Mouse (Mus musculus): ENCODE measurements at regions not wholly inside any gene's neighbourhood (a gene's known extent, or its start where the extent isn't known, plus 50 kb on each side); places are given as distances from the start of the nearest gene placed in this dataset.

- no peak for TF ChIP-seq POLR2A (IDR thresholded peaks at IDR 0.05; ENCODE audit: control insufficient read depth, low read depth, low read length)
- TF ChIP-seq CTCF (IDR thresholded peaks at IDR 0.05; ENCODE audit: control insufficient read depth, insufficient read depth, insufficient replicate concordance, low read depth, low read length), result no peak
- H3K36me3 ChIP-seq (ENCODE audit: control insufficient read depth, insufficient read depth, low read length), result no peaks in the 10 kb centered on the region
- no peaks in the 10 kb centered on the region for H3K27me3 ChIP-seq (ENCODE audit: control insufficient read depth, insufficient read depth, low read length)
- H3K27ac ChIP-seq (ENCODE audit: control insufficient read depth, insufficient read depth, low read depth, low read length), result no peak overlapping the region
- no peak overlapping the region for H3K4me3 ChIP-seq (ENCODE audit: control insufficient read depth, low read depth, low read length)
- H3K4me1 ChIP-seq (ENCODE audit: control insufficient read depth, insufficient read depth, low read length), result no peaks in the 10 kb centered on the region; the same call in 1 of the 2 replicates
Observed at GRCm38 (mm10) chr8:128276475-128276874, 81.9 kb upstream of the Nrp1 start.

- no peak overlapping the region for H3K4me3 ChIP-seq (ENCODE audit: control insufficient read depth, low read depth, low read length)
- H3K4me1 ChIP-seq (ENCODE audit: control insufficient read depth, insufficient read depth, low read length), result no peaks in the 10 kb centered on the region
- H3K36me3 ChIP-seq (ENCODE audit: control insufficient read depth, insufficient read depth, low read length), result no peaks in the 10 kb centered on the region
- no peaks in the 10 kb centered on the region for H3K27me3 ChIP-seq (ENCODE audit: control insufficient read depth, insufficient read depth, low read length)
- TF ChIP-seq POLR2A (IDR thresholded peaks at IDR 0.05; ENCODE audit: control insufficient read depth, low read depth, low read length) (no peak), CTCF (IDR thresholded peaks at IDR 0.05; ENCODE audit: control insufficient read depth, insufficient read depth, insufficient replicate concordance, low read depth, low read length) (no peak)
- no peak overlapping the region for H3K27ac ChIP-seq (ENCODE audit: control insufficient read depth, insufficient read depth, low read depth, low read length)
Observed at GRCm38 (mm10) chr8:128282802-128283201, 75.6 kb upstream of the Nrp1 start.

DNA sequence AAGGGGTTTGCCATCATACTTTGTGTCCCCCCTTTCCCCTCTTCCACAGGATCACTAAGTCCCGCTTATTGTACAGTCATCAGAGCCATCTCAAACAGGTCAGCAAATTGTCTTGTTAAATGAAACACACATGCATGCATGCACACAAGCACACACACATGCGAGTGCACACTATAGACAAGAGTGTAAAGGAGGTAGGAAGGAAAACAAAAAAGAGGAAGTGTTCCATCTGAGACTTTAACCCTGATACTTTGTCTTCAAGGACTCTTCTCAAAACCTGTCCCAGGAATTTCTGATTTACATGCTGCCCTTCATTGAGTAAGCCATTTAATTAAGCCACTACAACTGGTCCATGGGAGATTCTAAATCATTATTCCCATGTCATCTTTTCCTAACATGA is 75.0 kb upstream of the Nrp1 start:
- no peaks in the 10 kb centered on the region for H3K27me3 ChIP-seq (ENCODE audit: control insufficient read depth, insufficient read depth, low read length)
- no peaks in the 10 kb centered on the region for H3K4me1 ChIP-seq (ENCODE audit: control insufficient read depth, insufficient read depth, low read length)
- no peaks in the 10 kb centered on the region for H3K36me3 ChIP-seq (ENCODE audit: control insufficient read depth, insufficient read depth, low read length)
- H3K27ac ChIP-seq (ENCODE audit: control insufficient read depth, insufficient read depth, low read depth, low read length), result no peak overlapping the region
- TF ChIP-seq CTCF (IDR thresholded peaks at IDR 0.05; ENCODE audit: control insufficient read depth, insufficient read depth, insufficient replicate concordance, low read depth, low read length) (no peak), POLR2A (IDR thresholded peaks at IDR 0.05; ENCODE audit: control insufficient read depth, low read depth, low read length) (no peak)
- no peak overlapping the region for H3K4me3 ChIP-seq (ENCODE audit: control insufficient read depth, low read depth, low read length)

GRCm38 (mm10) chr8:128284816-128285215 is 73.6 kb upstream of the Nrp1 start:
- H3K4me3 ChIP-seq (ENCODE audit: control insufficient read depth, low read depth, low read length), result no peak overlapping the region
- H3K27me3 ChIP-seq (ENCODE audit: control insufficient read depth, insufficient read depth, low read length), result no peaks in the 10 kb centered on the region
- H3K36me3 ChIP-seq (ENCODE audit: control insufficient read depth, insufficient read depth, low read length), result no peaks in the 10 kb centered on the region
- H3K27ac ChIP-seq (ENCODE audit: control insufficient read depth, insufficient read depth, low read depth, low read length), result no peak overlapping the region
- H3K4me1 ChIP-seq (ENCODE audit: control insufficient read depth, insufficient read depth, low read length), result no peaks in the 10 kb centered on the region
- TF ChIP-seq CTCF (IDR thresholded peaks at IDR 0.05; ENCODE audit: control insufficient read depth, insufficient read depth, insufficient replicate concordance, low read depth, low read length) (no peak), POLR2A (IDR thresholded peaks at IDR 0.05; ENCODE audit: control insufficient read depth, low read depth, low read length) (no peak)

GRCm38 (mm10) chr8:128290076-128290475 is 68.3 kb upstream of the Nrp1 start:
- Histone ChIP-seq H3K27me3 (ENCODE audit: control insufficient read depth, insufficient read depth, low read length) (no peaks in the 10 kb centered on the region), H3K4me3 (ENCODE audit: control insufficient read depth, low read depth, low read length) (no peak overlapping the region), H3K36me3 (ENCODE audit: control insufficient read depth, insufficient read depth, low read length) (no peaks in the 10 kb centered on the region), H3K27ac (ENCODE audit: control insufficient read depth, insufficient read depth, low read depth, low read length) (no peak overlapping the region), H3K4me1 (ENCODE audit: control insufficient read depth, insufficient read depth, low read length) (no peaks in the 10 kb centered on the region)
- TF ChIP-seq POLR2A (IDR thresholded peaks at IDR 0.05; ENCODE audit: control insufficient read depth, low read depth, low read length) (no peak), CTCF (IDR thresholded peaks at IDR 0.05; ENCODE audit: control insufficient read depth, insufficient read depth, insufficient replicate concordance, low read depth, low read length) (no peak)

DNA sequence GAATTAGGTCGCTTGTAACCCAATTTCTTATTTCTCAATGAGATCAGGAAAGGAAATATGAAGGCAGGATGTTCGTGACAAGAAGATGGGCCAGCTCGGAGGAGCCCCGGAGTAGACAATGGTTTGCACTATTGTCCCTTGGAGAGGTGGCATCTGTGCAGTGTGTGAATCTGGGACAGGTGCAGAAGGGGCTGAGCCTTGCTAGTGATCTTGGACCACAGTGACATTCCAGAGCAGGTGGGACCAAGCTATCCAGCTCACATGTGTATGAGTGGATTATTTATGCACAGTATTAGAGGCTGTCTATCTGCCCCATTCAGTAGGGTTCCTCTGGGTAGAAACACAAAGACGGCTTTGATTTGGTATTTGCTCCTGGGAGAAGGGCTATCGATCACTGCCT is 66.0 kb upstream of the Nrp1 start:
- no peaks in the 10 kb centered on the region for H3K27me3 ChIP-seq (ENCODE audit: control insufficient read depth, insufficient read depth, low read length)
- TF ChIP-seq CTCF (IDR thresholded peaks at IDR 0.05; ENCODE audit: control insufficient read depth, insufficient read depth, insufficient replicate concordance, low read depth, low read length), result no peak
- TF ChIP-seq POLR2A (IDR thresholded peaks at IDR 0.05; ENCODE audit: control insufficient read depth, low read depth, low read length), result no peak
- no peaks in the 10 kb centered on the region for H3K36me3 ChIP-seq (ENCODE audit: control insufficient read depth, insufficient read depth, low read length)
- H3K27ac ChIP-seq (ENCODE audit: control insufficient read depth, insufficient read depth, low read depth, low read length), result no peak overlapping the region
- H3K4me1 ChIP-seq (ENCODE audit: control insufficient read depth, insufficient read depth, low read length), result no peaks in the 10 kb centered on the region
- H3K4me3 ChIP-seq (ENCODE audit: control insufficient read depth, low read depth, low read length), result no peak overlapping the region

GRCm38 (mm10) chr8:128296728-128297380 is 61.5 kb upstream of the Nrp1 start:
- no peaks in the 10 kb centered on the region for H3K36me3 ChIP-seq (ENCODE audit: control insufficient read depth, insufficient read depth, low read length)
- TF ChIP-seq POLR2A (IDR thresholded peaks at IDR 0.05; ENCODE audit: control insufficient read depth, low read depth, low read length) (no peak), CTCF (IDR thresholded peaks at IDR 0.05; ENCODE audit: control insufficient read depth, insufficient read depth, insufficient replicate concordance, low read depth, low read length) (no peak)

More at GRCm38 (mm10) chr8:128296728-128297380, 61.5 kb upstream of the Nrp1 start:
- no peaks in the 10 kb centered on the region for H3K4me1 ChIP-seq (ENCODE audit: control insufficient read depth, insufficient read depth, low read length)
- no peak overlapping the region for H3K27ac ChIP-seq (ENCODE audit: control insufficient read depth, insufficient read depth, low read depth, low read length)
- H3K27me3 ChIP-seq (ENCODE audit: control insufficient read depth, insufficient read depth, low read length), result no peaks in the 10 kb centered on the region
- no peak overlapping the region for H3K4me3 ChIP-seq (ENCODE audit: control insufficient read depth, low read depth, low read length)

Data from testis, adult 2 months (tissue).